8 mouse cellular contexts compared by ENCODE assay signal in the genomic region with DNA sequence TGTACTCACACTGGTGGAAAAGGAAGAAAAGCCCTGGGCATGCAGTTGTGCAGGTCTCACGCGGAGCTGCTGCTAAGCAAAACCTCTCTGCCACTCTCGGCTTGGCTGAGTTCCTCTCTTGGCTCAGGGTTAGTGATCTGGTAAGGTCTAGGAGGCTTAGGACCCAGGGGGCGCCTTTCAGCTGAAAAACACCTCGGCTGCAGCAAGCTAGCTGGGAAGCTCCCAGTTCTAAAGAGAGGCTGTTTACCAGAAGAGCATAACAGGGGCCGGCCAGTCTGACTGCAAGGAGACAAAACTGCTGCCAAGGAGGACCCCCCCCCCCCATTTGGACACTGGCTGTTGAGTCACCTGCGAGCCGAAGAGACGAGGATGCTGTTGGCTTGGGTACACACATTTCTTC. TPM values are rescaled to one million over a fixed set of nuclear protein-coding genes. Genes with fewer than 3 reads are reported as not detected.
DNase-seq lines count a peak whose midpoint lies in the region; ATAC-seq and TF ChIP-seq lines count a peak whose summit lies in the region.

No protein-coding gene starts in this region.

- no peaks in the 10 kb centered on the region for H3K27me3 ChIP-seq in heart, embryonic 12.5 days (replicated peaks)
- no peaks in the 10 kb centered on the region for H3K27me3 ChIP-seq in kidney, embryonic 16.5 days (ENCODE audit: insufficient read depth, low read length)
- no peaks in the 10 kb centered on the region for H3K27me3 ChIP-seq in midbrain, postnatal 0 days (ENCODE audit: insufficient read depth, low read length)

- 0 out of 2 replicates have a peak, but pooled peaks cover 6% of the 10 kb centered on the region for H3K36me3 ChIP-seq in heart, embryonic 12.5 days
- no peaks in the 10 kb centered on the region for H3K36me3 ChIP-seq in kidney, embryonic 16.5 days (ENCODE audit: insufficient read depth, low read length)
- H3K36me3 ChIP-seq in midbrain, postnatal 0 days (ENCODE audit: insufficient read depth, low read length): peaks cover 12% of the 10 kb centered on the region

- peaks cover 19% of the 10 kb centered on the region for H3K4me1 ChIP-seq in embryonic fibroblast, embryonic 13.5 days (ENCODE audit: control insufficient read depth, insufficient read depth, low read length)
- H3K4me1 ChIP-seq in heart, embryonic 12.5 days (replicated peaks): peaks cover 41% of the 10 kb centered on the region
- peaks cover 30% of the 10 kb centered on the region for H3K4me1 ChIP-seq in kidney, embryonic 16.5 days (ENCODE audit: insufficient read depth, low read length)
- H3K4me1 ChIP-seq in midbrain, postnatal 0 days (ENCODE audit: insufficient read depth, low read length): no peaks in the 10 kb centered on the region

- peak overlapping the region; percentile 89 for H3K4me2 ChIP-seq in heart, embryonic 12.5 days
- H3K4me2 ChIP-seq in kidney, embryonic 16.5 days (replicated peaks; ENCODE audit: low read depth, low read length): peak overlapping the region; percentile 99
- peak overlapping the region; percentile 99 for H3K4me2 ChIP-seq in midbrain, postnatal 0 days (ENCODE audit: low read depth, low read length, poor library complexity, severe bottlenecking)

- no peak for ATAC-seq in heart, embryonic 12.5 days (ENCODE audit: insufficient number of reproducible peaks, low FRiP score)
- peak; percentile 27; the same call in 1 of the 2 replicates for ATAC-seq in kidney, embryonic 16.5 days (ENCODE audit: low FRiP score, low TSS enrichment)
- ATAC-seq in midbrain, postnatal 0 days (ENCODE audit: low FRiP score): peak; percentile 52

- H3K4me3 ChIP-seq in embryonic fibroblast, embryonic 13.5 days (ENCODE audit: insufficient read depth, low read length): peak overlapping the region; percentile 63
- H3K4me3 ChIP-seq in heart, embryonic 12.5 days: peak overlapping the region; percentile 50
- peak overlapping the region; percentile 55 for H3K4me3 ChIP-seq in kidney, embryonic 16.5 days (ENCODE audit: low read length)
- H3K4me3 ChIP-seq in midbrain, postnatal 0 days (ENCODE audit: low read depth, low read length): peak overlapping the region; percentile 66

- 0% methylated on average over 9 of the region's 9 CpGs for WGBS in heart, embryonic 12.5 days
- under 1% methylated on average over 9 of the region's 9 CpGs for WGBS in kidney, embryonic 16.5 days
- WGBS in midbrain, postnatal 0 days: 0% methylated on average over 9 of the region's 9 CpGs

- peak overlapping the region; percentile 94 for H3K27ac ChIP-seq in embryonic fibroblast, embryonic 13.5 days (ENCODE audit: insufficient read depth, low read length)
- H3K27ac ChIP-seq in heart, embryonic 12.5 days (ENCODE audit: poor library complexity, severe bottlenecking): peak overlapping the region; percentile 44; the same call in 1 of the 2 replicates
- H3K27ac ChIP-seq in kidney, embryonic 16.5 days (ENCODE audit: low read length): peak overlapping the region; percentile 57; the same call in 1 of the 2 replicates
- peak overlapping the region; percentile 89 for H3K27ac ChIP-seq in midbrain, postnatal 0 days (ENCODE audit: low read depth, low read length)

- peak; percentile 56 for TF ChIP-seq POLR2A in embryonic fibroblast, embryonic 13.5 days (IDR thresholded peaks at IDR 0.05; ENCODE audit: low read depth, low read length)

- DNase-seq in 416B (ENCODE audit: low read depth) (peak; percentile 93), liver (peak; percentile 61)
- DNase-seq in adrenal gland, postnatal 4 days (ENCODE audit: low spot score in 2 of 2): peak; percentile 52 to 59
- peak; percentile 96 for DNase-seq in midbrain, postnatal 0 days (ENCODE audit: low spot score)
- DNase-seq in spleen, postnatal 14 days (ENCODE audit: low spot score in 2 of 2): peak; percentile 60 to 72

- TF ChIP-seq CTCF in embryonic fibroblast, embryonic 13.5 days (IDR thresholded peaks at IDR 0.05; ENCODE audit: borderline replicate concordance, insufficient read depth, low read length): no peak
- peak; percentile 69 for TF ChIP-seq CTCF in midbrain, postnatal 0 days (IDR thresholded peaks at IDR 0.05)

- peak overlapping the region; percentile 81 for H3K9ac ChIP-seq in heart, embryonic 12.5 days
- peak overlapping the region; percentile 71 for H3K9ac ChIP-seq in kidney, embryonic 16.5 days (replicated peaks; ENCODE audit: low read length)
- peak overlapping the region; percentile 66 for H3K9ac ChIP-seq in midbrain, postnatal 0 days (replicated peaks; ENCODE audit: low read length, poor library complexity, severe bottlenecking)

- no peaks in the 10 kb centered on the region for H3K9me3 ChIP-seq in heart, embryonic 12.5 days (replicated peaks)
- no peaks in the 10 kb centered on the region for H3K9me3 ChIP-seq in kidney, embryonic 16.5 days (ENCODE audit: low read length)
- H3K9me3 ChIP-seq in midbrain, postnatal 0 days (ENCODE audit: low read length): no peaks in the 10 kb centered on the region

RNA-seq across cellular contexts. Expression of gene Pik3ip1, which starts 0.4 kb away (rescaled TPM):
- total RNA-seq in adrenal gland, postnatal 4 days (2021): 10 to 100 TPM; 31.9 to 32.2 TPM
- polyA plus RNA-seq in embryonic fibroblast, embryonic 13.5 days (2011; ENCODE audit: insufficient read length, low read depth, missing spikeins): 21.1 and 22.8 TPM in 2 replicates
- 20.2 and 21.3 TPM in 2 replicates for polyA plus RNA-seq in heart, embryonic 12.5 days (2016; fragmentation: Nextera tagmentation; extraction: Ambion mirVana)
- polyA plus RNA-seq in kidney, embryonic 16.5 days (2015; fragmentation: Nextera tagmentation; extraction: Ambion mirVana): 10.5 and 12.5 TPM in 2 replicates
- 42.5 and 43.4 TPM in 2 replicates for total RNA-seq in midbrain, postnatal 0 days (2014; rRNA removed)
- 34.7 and 37.5 TPM in 2 replicates for polyA plus RNA-seq in midbrain, postnatal 0 days (2015; fragmentation: Nextera tagmentation; extraction: Ambion mirVana)

RNA-seq across cellular contexts. Expression of gene Patz1, which starts 41.9 kb away (rescaled TPM):
- total RNA-seq in adrenal gland, postnatal 4 days (2021): 10 to 100 TPM; 67.7 to 72.5 TPM
- polyA plus RNA-seq in embryonic fibroblast, embryonic 13.5 days (2011; ENCODE audit: insufficient read length, low read depth, missing spikeins): 23.4 and 26.5 TPM in 2 replicates
- polyA plus RNA-seq in heart, embryonic 12.5 days (2016; fragmentation: Nextera tagmentation; extraction: Ambion mirVana): 35.6 and 39.5 TPM in 2 replicates
- polyA plus RNA-seq in kidney, embryonic 16.5 days (2015; fragmentation: Nextera tagmentation; extraction: Ambion mirVana): 49.5 and 57.0 TPM in 2 replicates
- 79.3 and 81.3 TPM in 2 replicates for total RNA-seq in midbrain, postnatal 0 days (2014; rRNA removed)
- 36.3 and 39.3 TPM in 2 replicates for polyA plus RNA-seq in midbrain, postnatal 0 days (2015; fragmentation: Nextera tagmentation; extraction: Ambion mirVana)

Comparison
In these comparisons a context has a peak if more than half of its experiments do, and no peak if none do; other contexts are left out.
1. H3K27ac ChIP-seq: peak in every context shown above with its lines; median percentile 94 in embryonic fibroblast, embryonic 13.5 days; 89 in midbrain, postnatal 0 days; 57 in kidney, embryonic 16.5 days; 44 in heart, embryonic 12.5 days.